Mouse (Mus musculus) stomach, postnatal 0 days (tissue): Measurements from ENCODE around the gene Yme1l1.

Source experiments
- CTCF ChIP-seq: IDR thresholded peaks from 2 replicates; pipeline ENCODE4 v1.5.1; 2016; ENCODE audit warnings: antibody characterized with exemption, low read depth, mild to moderate bottlenecking, moderate library complexity
- EP300 ChIP-seq: optimal IDR thresholded peaks from 2 replicates; pipeline ENCODE3; 2016; ENCODE audit warnings: antibody characterized with exemption

GRCm38 (mm10) chr2:23156608-23157081 lies 476 bp downstream of the Yme1l1 start:
- TF ChIP-seq CTCF (no peak), EP300 (no peak)
